Mouse (Mus musculus) WW6 (cell line): ENCODE results near the gene Casp7.

Source experiments
- DNase-seq: peaks from one replicate; pipeline ENCODE4 v3.0.0-alpha.2; 2013; ENCODE audit warnings: low read depth, low spot score

Gene Casp7

DNA sequence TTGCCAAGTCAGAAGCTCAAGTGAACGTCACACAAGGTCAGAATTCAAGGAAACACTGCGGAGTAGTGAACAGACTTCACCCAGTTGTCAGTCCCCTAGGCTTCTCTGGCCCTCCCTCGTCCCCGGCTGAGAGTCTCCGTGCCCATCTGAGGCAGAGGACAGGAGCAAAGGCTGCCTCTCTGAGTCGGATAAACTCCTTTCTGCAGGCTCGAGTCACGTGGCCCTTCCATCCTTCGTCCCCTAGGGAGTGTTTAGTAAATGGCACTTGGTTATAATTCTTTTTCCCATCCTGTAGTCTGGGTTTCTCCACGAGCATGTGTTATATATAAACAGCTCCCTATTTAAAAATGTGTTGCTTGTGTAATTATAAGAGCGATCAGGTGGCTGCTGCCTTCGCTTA lies 26.4 kb downstream of the Casp7 start:
- DNase-seq, result no peak

DNA sequence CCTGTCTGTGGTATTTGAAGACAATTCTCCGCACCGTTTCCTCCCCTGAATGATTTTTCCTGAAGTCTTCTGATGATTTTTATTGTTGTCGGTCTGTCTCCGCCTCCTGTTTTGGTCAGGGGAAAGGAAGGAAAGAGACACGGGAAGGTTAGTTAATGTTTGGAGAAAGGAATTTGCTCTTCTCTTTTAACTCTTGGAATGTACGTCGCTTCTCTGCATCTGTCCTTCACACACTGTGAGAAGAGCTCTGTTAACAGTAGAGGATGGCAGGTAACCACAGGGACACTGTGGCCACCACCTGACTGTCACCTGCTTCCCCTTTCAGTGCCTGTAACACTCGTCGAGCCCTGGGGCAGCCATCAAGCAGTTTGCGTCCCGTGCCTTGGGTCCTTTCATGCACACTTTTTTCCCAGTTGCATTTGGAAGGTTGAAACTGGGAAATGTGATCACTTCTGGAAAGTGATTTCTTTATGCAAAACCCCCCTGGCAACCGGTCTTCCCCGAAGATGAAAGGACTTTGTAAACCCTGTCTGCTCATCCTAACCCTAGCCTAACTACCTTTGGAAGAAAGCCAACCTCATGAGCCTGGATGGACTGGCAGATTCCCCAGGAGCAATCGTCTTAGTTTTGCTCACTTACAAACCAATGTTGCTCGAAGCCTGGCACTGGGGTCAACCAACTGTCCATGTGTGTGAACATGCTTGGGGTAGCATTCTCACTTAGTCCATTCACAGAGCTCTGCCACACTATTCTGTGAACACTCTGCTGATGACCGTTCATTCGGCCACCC lies 27.9 kb downstream of the Casp7 start:
- no peak for DNase-seq

DNA sequence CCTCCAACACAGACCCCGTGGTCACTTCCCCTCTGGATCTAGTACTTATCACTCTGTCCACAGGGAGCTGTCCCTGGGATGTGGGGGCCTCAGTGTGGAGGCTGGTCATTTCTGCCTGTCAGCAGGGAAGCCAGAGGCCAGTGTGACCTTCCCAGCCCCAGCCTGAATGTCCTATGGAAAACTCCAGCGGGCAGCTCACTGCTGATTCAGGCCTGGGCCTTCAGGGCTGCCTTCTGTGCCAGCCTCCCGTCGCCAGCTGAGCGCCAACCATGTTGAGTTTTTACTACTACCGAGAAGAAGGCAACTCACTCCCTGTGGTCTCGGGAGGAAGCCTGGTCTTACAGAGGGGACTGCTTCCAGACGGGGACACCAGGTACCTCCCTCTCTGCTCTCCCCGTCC lies 28.6 kb downstream of the Casp7 start:
- no peak for DNase-seq

DNA sequence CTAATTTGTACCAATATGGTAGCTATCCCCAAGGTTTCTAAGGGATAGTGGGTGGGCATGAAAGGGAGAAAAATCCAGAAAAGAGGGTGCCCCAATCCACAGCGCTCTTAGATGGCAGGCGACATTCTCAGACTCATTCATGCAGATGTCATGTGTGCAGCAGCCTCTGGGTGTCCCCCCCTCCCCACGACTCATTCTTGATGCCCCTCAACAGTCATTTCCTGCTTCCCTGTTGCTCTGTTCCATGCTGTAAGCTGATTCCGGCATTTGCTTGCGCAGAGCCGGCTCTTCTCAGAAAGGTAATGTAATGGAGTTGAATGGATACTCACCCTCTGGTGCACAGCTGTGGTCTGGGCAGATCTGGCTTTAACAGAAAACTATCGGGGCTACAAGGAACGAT lies 33.4 kb downstream of the Casp7 start:
- DNase-seq, result no peak

DNA sequence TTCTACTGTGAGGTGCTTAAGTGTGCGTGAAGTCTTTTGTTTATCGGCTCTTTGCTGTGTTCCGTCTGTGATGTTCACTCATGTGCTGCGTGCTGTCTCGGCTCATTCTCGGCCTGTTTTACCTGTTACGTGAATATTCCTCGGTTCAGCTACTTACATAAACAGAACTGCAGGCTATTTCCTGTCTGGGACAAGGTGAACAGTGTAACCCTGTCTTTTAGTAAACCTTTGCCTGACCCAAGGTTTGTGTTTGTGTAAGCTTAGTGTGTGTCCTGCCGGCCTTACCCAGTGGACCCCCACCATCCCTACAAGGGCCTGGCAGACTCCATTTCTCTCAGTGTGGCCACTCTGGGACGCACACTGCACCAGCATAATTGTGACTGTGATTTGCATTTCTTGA lies 35.8 kb downstream of the Casp7 start:
- DNase-seq, result no peak

DNA sequence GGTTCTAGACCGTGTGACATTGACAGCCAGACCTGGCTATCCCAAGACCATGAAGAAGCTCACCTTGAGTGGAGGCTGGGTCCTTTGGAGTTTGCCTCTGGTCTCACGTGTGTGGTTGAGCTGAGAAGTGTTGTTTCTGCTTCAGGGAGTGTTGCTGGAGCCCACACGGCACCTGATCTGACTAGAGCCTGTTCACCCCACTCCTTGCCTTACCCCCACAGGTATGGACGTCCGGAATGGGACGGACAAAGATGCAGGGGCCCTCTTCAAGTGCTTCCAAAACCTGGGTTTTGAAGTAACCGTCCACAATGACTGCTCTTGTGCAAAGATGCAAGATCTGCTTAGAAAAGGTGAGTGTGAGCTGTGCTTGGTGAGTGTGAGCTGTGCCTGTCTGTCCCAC lies 36.7 kb downstream of the Casp7 start:
- no peak for DNase-seq

DNA sequence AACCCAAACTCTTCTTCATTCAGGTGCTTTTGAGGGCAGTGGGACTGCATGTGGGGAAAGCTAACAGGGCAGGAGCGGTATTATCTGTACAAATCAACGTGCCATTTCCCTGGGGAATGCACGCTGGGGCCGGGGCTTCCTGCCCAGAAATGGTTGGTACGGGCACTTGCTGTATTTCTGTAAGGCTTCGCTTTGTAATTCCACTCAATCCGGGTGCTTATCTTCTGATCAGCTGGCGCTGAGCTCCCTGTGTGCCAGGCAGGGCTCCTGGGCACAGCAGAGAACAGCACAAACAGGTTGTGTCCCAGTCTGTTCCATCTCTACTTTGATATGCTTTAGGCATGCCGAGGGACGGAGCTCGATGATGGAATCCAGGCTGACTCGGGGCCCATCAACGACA lies 39.5 kb downstream of the Casp7 start:
- DNase-seq, result no peak

DNA sequence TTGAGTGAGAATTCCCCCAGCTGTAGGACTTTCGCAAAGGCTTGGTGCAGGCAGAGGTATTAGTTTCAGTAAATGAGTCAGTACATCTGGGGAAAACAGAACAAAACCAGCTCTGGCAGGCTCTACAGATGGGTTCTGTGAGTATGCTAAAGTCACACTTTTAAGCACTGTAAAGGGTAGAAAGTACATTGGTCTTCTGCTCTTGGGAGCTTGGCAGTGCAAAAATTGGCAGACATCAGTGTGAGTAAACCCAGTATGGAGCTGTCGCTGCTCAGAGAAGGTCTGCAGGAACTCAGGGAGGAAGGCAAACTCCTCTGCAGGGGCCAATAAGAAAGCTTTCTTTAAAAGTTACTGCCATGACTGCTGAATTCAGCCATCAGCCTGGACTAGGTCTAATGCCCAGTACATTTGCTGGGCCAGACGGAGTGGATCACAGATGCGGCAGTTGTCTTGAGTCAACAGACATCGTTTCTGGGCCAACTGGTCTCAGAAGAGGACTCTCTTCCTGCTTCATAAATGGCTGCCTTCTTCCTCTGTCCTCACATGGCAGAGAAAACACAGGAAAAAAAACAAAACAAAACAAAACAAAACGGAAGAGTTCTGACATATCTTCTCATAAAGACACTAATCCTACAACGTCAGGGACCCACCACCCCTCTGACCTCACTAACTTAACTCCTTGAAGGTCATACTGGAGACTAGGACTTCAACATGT lies 41.6 kb downstream of the Casp7 start:
- DNase-seq, result no peak

DNA sequence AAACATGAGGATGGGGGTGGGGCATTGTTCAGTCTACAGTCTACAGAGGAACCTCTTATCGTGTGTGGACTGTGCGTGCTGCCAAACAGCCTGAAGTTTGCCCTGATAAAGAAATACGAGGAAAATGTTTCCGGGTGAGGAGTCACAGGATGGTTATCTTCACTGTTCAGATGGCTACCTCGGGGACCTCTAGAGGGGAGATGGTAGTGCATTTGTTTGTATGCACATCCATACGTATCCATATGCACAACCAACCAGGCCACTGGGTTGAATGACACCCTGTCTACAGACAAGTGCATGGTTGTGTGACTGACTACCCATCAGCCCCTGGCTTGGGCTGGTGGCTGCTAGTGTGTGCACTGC lies 42.1 kb downstream of the Casp7 start:
- DNase-seq, result no peak

DNA sequence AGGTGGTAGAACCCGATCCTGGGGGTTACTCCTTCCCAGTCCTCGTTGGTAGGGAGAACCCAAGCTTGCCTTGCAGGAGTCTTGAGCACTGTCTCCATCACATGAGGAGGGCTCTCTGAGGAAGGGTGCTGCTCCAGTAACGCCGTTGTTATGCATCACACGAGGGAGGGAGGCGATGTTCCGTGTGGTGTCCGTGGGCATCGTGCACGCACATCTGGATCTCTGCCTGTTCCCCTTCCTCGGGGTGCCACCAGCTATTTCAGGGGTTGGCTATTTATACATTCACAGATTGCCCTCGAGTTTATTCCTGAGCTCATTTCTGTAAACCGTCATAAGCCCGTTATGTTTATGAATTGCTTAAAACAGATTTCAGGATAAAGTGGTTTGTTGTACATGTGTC lies 46.5 kb downstream of the Casp7 start:
- no peak for DNase-seq

DNA sequence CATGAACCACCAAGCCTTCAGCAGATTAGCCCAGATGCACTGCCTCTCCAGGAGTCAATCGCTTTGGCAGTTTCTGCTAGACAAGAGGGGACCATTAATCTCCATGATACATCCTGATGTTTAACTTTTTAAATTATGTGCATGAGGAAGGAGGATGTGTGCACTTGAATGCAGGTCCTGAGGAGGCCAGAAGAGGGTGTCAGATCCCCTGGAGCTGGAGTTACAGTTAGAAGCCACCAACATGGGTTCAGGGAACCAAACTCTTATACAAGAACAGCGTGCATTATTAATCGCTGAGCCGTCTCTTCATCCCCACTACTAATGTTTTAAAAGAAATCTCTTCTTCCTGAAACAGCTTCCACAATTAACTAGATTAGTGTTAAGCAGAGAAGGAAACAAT lies 51.9 kb downstream of the Casp7 start:
- DNase-seq, result no peak

DNA sequence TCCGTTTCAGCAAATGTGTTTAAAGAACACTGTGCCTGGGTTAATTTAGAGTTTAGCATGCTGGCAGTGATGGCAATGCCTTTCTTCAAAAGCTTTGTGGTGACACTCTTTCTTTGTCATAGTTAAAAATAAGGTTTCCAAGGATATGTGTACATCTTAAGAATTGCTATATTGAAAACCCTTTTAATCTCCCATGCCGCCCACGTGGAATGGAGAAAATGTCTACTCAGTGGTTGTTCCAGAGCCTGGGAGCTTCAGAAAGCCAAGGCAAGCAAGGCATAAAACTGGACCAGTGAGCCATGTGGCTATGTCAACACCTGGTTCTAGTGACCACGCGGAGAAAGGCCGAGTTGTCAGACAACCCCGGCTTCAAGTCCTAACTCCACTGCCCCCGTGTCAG lies 52.6 kb downstream of the Casp7 start:
- no peak for DNase-seq

DNA sequence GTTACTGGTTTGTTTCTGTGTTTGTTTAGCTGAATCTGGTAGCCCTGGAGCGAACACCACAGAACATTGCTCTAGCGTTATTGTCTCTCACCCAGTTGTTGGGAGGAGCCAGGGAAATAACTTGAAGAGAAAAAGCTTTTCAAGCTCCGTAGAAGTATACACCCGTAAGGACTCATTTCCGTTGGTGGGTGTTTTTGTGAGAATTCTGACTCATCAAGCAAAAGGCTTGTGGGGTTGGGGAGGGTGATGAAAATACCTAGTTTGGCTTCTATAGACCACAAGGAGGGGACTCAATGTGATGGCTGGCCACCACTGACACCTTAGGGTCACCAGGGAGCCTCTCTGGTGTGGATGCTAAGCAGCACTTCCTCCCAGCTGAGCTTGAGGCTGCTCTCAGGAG lies 54.0 kb downstream of the Casp7 start:
- no peak for DNase-seq

DNA sequence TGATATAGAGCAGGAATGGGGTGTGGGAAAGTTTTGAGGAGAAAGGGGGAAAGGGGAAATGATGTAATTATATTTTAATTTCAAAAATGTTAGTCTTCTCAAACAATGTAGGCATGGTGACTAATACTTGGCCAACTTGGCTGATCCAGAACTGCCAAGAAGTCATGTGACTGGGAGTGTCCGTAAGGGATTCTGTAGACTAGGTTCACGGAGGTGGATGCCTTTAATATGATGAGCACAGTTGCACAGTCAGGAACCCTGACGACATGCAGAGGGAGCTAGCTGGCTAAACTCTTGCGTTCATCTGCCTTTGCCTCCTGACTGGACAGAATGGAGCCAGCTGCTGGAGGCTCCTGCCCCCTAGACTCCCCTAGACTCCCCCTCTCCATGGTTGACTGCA lies 54.9 kb downstream of the Casp7 start:
- no peak for DNase-seq

DNA sequence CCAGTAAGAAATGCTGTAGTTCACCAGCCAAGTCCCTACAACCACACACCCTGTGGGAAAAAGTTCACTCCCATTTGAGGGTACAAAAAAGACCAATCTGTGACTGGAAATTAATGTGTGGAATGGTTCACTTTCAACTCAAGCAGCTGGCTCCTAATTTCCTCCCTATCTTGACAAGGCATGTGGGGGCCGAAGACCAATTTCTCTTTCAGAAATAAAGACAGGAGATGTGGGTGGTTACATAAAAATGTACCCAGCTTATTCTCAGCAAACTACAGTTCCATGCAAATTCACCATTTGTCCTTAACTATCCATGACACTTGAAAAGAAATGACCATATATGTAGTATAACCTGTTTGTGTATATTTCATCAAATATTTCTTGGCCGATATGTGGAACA lies 55.5 kb downstream of the Casp7 start:
- no peak for DNase-seq

DNA sequence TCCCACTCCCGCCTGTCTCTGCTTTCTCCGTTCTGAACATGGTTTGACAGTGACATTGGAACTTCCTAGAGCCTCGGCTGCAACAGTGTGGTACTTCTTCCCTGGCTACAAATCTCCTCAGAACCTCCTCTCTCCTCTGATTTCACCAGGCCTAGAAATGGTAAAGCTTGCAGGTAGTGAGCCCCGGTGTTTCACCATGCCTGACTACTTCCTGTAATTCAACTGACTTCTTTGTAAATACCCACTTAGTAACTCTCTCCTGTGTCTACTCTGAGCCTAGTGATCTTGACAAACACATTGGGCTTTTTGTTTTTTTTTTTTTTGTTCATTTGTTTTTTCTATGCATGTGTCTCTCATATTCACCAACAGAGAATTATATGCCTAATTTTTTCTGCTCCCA lies 57.9 kb downstream of the Casp7 start:
- no peak for DNase-seq

DNA sequence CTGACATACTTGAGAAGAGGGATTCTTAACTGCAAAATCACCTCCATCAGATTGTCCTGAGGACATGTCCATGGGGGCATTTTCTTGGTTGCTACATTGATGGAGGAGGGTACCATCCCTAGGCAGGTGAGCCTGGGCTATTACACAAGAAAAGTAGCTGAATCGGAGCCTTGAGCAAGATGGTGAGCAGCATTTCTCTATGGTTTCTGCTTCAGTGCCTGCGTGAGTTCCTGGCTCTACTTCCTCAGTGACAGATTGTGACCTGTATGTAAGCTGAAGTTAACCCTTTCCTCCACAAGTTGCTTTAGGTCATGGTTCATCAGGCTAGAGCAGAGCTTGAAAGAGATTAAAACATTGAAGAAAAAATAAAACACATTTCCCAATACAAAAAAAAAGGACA lies 58.4 kb downstream of the Casp7 start:
- no peak for DNase-seq

DNA sequence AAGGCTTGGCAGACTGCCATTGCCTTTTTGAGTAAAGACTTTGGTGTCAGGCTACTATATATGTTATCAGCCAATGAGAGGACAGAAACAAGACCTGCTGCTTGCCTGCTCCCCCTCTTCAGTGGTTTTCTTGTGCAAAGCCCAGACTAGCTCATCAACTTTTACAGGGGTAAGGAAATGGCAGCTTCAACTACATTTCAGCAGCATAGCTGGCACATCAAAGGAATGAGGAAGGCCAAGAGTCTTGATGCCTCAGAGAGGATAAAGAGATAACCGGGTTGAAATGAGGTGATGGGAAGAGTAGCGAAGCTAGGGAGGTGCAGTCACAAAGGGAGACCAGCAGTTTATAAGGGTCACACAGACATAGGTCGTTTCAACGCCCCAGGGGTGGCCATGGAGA lies 60.6 kb downstream of the Casp7 start:
- DNase-seq, result no peak

DNA sequence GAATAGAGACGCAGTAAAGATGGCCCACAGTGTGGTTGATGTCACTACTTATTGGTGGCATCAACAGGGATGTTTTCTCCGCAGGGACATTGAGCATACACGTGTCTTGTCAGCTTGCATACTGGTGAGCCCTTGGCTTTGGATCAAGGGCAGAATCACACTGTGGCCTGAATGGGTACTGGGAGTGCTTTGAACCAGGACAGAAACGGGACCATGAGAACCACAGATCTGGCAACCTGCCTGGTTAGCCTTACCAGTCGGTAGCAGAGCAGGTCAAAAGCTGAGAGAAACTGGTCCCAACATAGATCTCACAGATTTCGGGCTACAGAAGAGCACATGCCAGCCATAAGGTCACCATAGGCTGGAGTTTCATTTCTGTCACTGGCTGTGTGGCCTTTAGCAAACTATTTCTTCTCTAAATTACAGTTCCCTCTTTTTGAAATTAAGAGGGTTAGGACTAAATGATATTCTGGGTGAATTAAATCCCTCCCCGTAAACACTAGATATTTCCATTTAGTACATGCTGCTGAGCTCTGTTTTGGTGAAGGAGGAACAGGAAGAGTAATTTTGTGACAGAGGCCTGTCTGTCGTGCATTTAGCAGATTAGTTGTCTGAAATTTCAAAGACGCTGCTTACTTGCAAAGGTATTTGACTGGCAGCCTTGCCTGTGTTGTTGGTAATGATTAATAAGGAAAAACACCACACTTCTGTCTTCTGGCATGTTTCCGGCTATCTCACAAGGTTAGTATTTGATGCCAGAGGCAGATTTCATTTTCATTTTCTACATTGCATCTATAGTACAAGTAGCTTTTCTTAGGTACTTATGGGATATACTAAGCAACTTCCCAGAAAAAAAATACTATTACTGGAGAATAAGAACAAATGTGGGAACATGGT lies 62.5 kb downstream of the Casp7 start:
- no peak for DNase-seq

DNA sequence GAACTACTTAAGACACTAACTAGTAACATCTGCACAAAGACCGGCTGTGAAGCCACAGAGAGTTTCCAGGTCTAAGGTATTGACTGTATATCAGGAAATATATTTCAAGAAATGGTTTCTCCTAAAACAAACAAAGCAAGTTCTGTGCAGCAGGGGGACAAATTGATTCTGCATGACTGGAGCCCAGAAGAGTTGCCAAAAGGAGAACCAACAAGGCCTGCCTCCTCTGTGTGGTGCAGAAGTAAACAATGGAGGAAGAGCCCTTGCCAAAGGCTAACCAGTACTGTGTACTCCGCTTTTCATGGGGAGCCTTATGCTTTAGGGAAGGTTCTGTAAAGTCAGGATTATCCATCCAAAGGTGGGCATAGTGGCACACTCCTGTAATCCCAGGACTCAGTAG lies 63.3 kb downstream of the Casp7 start:
- DNase-seq, result no peak

DNA sequence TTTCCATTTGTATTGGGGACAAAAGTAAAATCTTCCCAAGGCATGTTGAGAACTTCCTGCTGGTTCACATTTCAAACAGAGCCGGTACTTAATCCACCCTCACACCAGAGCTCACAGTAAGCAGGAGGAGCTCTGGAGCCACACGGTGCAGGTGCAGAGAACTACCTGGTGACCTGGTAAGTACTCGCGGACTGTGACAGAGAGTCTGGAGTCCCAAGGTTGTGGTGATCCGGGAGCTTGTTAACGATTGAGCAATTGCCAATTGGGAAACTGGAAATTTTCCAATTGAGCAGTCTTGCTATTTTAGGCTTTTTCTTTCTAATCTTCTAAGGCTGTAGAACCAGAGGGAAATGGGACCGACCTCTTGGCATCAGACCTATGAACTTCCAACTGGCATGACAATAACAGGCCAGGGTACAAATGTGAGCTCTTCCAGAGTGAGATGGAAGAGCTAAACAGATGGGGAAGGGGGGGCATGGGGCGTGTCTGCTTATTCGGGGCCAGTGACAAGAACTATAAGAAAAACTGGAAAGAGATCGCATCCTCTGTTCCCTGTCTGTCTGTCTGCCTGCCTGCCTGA lies 64.7 kb downstream of the Casp7 start, which contains the start of gene Plekhs1:
Gene Plekhs1 (plus strand): TSS at position 119 of the 580 bp plus-strand sequence.
- no peak for DNase-seq

DNA sequence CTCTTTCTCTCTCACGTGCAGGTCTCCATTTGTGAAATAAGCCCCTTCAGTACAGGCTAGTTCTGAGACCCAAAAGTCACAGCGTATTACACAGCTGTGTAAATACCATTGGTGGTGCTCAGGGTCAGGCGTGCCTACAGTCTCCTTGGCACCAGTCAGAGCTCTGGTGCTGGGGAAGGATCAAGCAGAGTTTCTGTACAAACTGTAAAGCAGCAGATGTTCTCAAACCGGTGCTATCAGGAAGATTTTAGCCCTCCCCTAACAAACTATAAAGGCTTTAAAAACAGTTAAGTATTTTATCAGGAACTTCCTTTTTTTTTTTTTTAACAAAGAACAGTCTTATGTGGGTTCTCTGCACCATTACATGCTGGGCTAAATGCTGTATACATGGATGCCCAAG lies 65.9 kb downstream of the Casp7 start:
- DNase-seq, result no peak
